Comparison of ENCODE assay signal across 14 mouse cellular contexts in the genomic region with DNA sequence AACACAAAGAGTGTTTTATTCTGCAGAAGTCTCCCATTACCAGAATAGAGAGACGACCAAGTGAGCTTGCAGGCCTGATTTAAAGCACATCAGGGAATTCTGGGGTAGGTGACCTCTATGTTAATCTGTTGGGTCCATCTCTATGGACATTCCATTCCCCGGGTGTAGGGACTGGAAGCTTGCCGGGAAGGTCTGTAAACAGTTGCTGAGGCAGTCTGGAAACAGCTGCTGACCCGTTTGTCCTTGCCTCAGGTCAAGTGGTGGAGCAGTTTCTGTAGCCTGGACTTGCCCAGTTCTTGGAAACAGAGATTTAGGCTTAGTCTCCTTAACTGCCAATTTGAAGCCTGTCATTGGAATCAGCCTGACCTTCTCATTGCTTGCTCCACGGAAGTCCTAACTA. TPM values are rescaled to one million over a fixed set of nuclear protein-coding genes. Genes with fewer than 3 reads are reported as not detected.
DNase-seq lines count a peak whose midpoint lies in the region; ATAC-seq lines count a peak whose summit lies in the region.
"Had no signal": no experiment of that assay in that cellular context is flagged by ENCODE, and none has a peak within 500 bp of the region (broad histone marks: within the 10 kb centered on the region; RNA-seq: fewer than 3 reads in every experiment).

No protein-coding gene starts in this region.

- peaks cover 10% of the 10 kb centered on the region for H3K36me3 ChIP-seq in kidney, embryonic 15.5 days
- peaks cover 10% of the 10 kb centered on the region for H3K36me3 ChIP-seq in forebrain, embryonic 16.5 days (ENCODE audit: control insufficient read depth, insufficient read depth)
- H3K36me3 ChIP-seq in hindbrain, embryonic 16.5 days (ENCODE audit: control insufficient read depth, insufficient read depth, low read length), result peaks cover 4% of the 10 kb centered on the region; the same call in 1 of the 2 replicates

- H3K9ac ChIP-seq in kidney, embryonic 15.5 days, result no peak overlapping the region
- H3K9ac ChIP-seq in forebrain, embryonic 16.5 days (replicated peaks; ENCODE audit: low read depth, low read length), result no peak overlapping the region
- H3K9ac ChIP-seq in hindbrain, embryonic 16.5 days (ENCODE audit: low read depth, low read length), result no peak overlapping the region

- no peaks in the 10 kb centered on the region for H3K9me3 ChIP-seq in kidney, embryonic 15.5 days (replicated peaks)
- H3K9me3 ChIP-seq in forebrain, embryonic 16.5 days (ENCODE audit: control insufficient read depth, low read length), result no peaks in the 10 kb centered on the region
- H3K9me3 ChIP-seq in hindbrain, embryonic 16.5 days (ENCODE audit: control insufficient read depth, low read length), result no peaks in the 10 kb centered on the region

- H3K27me3 ChIP-seq in kidney, embryonic 15.5 days, result no peaks in the 10 kb centered on the region
- H3K27me3 ChIP-seq in forebrain, embryonic 16.5 days (replicated peaks; ENCODE audit: control insufficient read depth, insufficient read depth, low read length), result no peaks in the 10 kb centered on the region
- H3K27me3 ChIP-seq in hindbrain, embryonic 16.5 days (replicated peaks; ENCODE audit: control insufficient read depth, insufficient read depth, low read length), result no peaks in the 10 kb centered on the region

- intact Hi-C loops in heart, postnatal 10 days (cut with DNase I), result no loop called here

- WGBS in kidney, embryonic 15.5 days, result 17% methylated on average over 5 of the region's 5 CpGs
- 33% methylated on average over 5 of the region's 5 CpGs for WGBS in forebrain, embryonic 16.5 days
- WGBS in hindbrain, embryonic 16.5 days, result 30% methylated on average over 5 of the region's 5 CpGs

- 0 out of 2 replicates have a peak, but pooled peaks cover 3% of the 10 kb centered on the region for H3K4me1 ChIP-seq in kidney, embryonic 15.5 days
- peaks cover 16% of the 10 kb centered on the region for H3K4me1 ChIP-seq in forebrain, embryonic 16.5 days (replicated peaks; ENCODE audit: control insufficient read depth, insufficient read depth, low read length)
- peaks cover 2% of the 10 kb centered on the region for H3K4me1 ChIP-seq in hindbrain, embryonic 16.5 days (ENCODE audit: control insufficient read depth, insufficient read depth, low read depth, low read length)

- DNase-seq in kidney, adult 18-20 months, result peak; percentile 47
- peak; percentile 82 for DNase-seq in ES-CJ7 (ENCODE audit: low read depth, low spot score)
- peak; percentile 43 to 51 for DNase-seq in heart, postnatal 10 days
- peak; percentile 33 for DNase-seq in lung, postnatal 25 days (ENCODE audit: low spot score)
- DNase-seq: liver had no signal

- H3K4me2 ChIP-seq in kidney, embryonic 15.5 days, result no peak overlapping the region
- H3K4me2 ChIP-seq in forebrain, embryonic 16.5 days (ENCODE audit: low read length), result no peak overlapping the region
- no peak overlapping the region for H3K4me2 ChIP-seq in hindbrain, embryonic 16.5 days (ENCODE audit: low read length)

- no peak overlapping the region for H3K4me3 ChIP-seq in kidney, embryonic 15.5 days (replicated peaks)
- no peak overlapping the region for H3K4me3 ChIP-seq in forebrain, embryonic 16.5 days (replicated peaks; ENCODE audit: low read length)
- H3K4me3 ChIP-seq in hindbrain, embryonic 16.5 days (ENCODE audit: low read length), result no peak overlapping the region

- no peak overlapping the region for H3K27ac ChIP-seq in kidney, embryonic 15.5 days
- H3K27ac ChIP-seq in forebrain, embryonic 16.5 days (ENCODE audit: low read length), result no peak overlapping the region
- H3K27ac ChIP-seq in hindbrain, embryonic 16.5 days (ENCODE audit: low read depth, low read length), result no peak overlapping the region

- no peak for ATAC-seq in kidney, embryonic 15.5 days (replicated peaks; ENCODE audit: low FRiP score)
- no peak for ATAC-seq in forebrain, embryonic 16.5 days
- ATAC-seq in megakaryocyte, adult 5-6 weeks (ENCODE audit: poor library complexity, severe bottlenecking), result no peak
- ATAC-seq in hindbrain, embryonic 16.5 days, result no peak

RNA-seq across cellular contexts. Expression of gene Olfr90, which starts 8.2 kb away (rescaled TPM):
- 0.05 TPM in 1 of 2 replicates, not detected in the other for polyA plus RNA-seq in kidney, embryonic 15.5 days (2015; fragmentation: Nextera tagmentation; extraction: Ambion mirVana)
- total RNA-seq in heart, postnatal 10 days (2021), result not detected
- not detected in 2 replicates for polyA plus RNA-seq in forebrain, embryonic 16.5 days (2015; fragmentation: Nextera tagmentation; extraction: Ambion mirVana)
- total RNA-seq in megakaryocyte, adult 5-6 weeks (2015), result not detected in 2 replicates
- not detected in 2 replicates for total RNA-seq in megakaryocyte, adult 5-6 weeks (2017)
- polyA plus RNA-seq in hindbrain, embryonic 16.5 days (2015; fragmentation: Nextera tagmentation; extraction: Ambion mirVana), result 0.09 TPM in 1 of 2 replicates, not detected in the other
- total RNA-seq: adrenal gland, adult 18-20 months; layer of hippocampus, adult 8-10 months; midbrain, postnatal 0 days had no signal
- polyA plus RNA-seq: heart, embryonic 14.5 days; midbrain, postnatal 0 days; stomach, embryonic 16.5 days had no signal

RNA-seq across cellular contexts. Expression of gene Olfr91, which starts 18.0 kb away (rescaled TPM):
- polyA plus RNA-seq in kidney, embryonic 15.5 days (2015; fragmentation: Nextera tagmentation; extraction: Ambion mirVana), result not detected in 2 replicates
- total RNA-seq in heart, postnatal 10 days (2021), result not detected
- polyA plus RNA-seq in forebrain, embryonic 16.5 days (2015; fragmentation: Nextera tagmentation; extraction: Ambion mirVana), result not detected in 2 replicates
- total RNA-seq in megakaryocyte, adult 5-6 weeks (2015), result not detected in 2 replicates
- not detected in 2 replicates for total RNA-seq in megakaryocyte, adult 5-6 weeks (2017)
- polyA plus RNA-seq in hindbrain, embryonic 16.5 days (2015; fragmentation: Nextera tagmentation; extraction: Ambion mirVana), result not detected in 2 replicates
- total RNA-seq: adrenal gland, adult 18-20 months; layer of hippocampus, adult 8-10 months; midbrain, postnatal 0 days had no signal
- polyA plus RNA-seq: heart, embryonic 14.5 days; midbrain, postnatal 0 days; stomach, embryonic 16.5 days had no signal

RNA-seq across cellular contexts. Expression of gene Gabbr1, which starts 34.4 kb away (rescaled TPM):
- polyA plus RNA-seq in kidney, embryonic 15.5 days (2015; fragmentation: Nextera tagmentation; extraction: Ambion mirVana), result 6.0 and 8.3 TPM in 2 replicates
- total RNA-seq in heart, postnatal 10 days (2021), result 10 to 100 TPM; 14.0 to 17.2 TPM
- polyA plus RNA-seq in forebrain, embryonic 16.5 days (2015; fragmentation: Nextera tagmentation; extraction: Ambion mirVana), result 46.0 and 58.6 TPM in 2 replicates
- total RNA-seq in megakaryocyte, adult 5-6 weeks (2015), result 12.4 and 14.2 TPM in 2 replicates
- total RNA-seq in megakaryocyte, adult 5-6 weeks (2017), result 5.7 and 10.5 TPM in 2 replicates
- polyA plus RNA-seq in hindbrain, embryonic 16.5 days (2015; fragmentation: Nextera tagmentation; extraction: Ambion mirVana), result 82.9 and 85.5 TPM in 2 replicates

RNA-seq across cellular contexts. Expression of gene Olfr92, which starts 39.8 kb away (rescaled TPM):
- polyA plus RNA-seq in kidney, embryonic 15.5 days (2015; fragmentation: Nextera tagmentation; extraction: Ambion mirVana), result not detected in 2 replicates
- not detected for total RNA-seq in heart, postnatal 10 days (2021)
- polyA plus RNA-seq in forebrain, embryonic 16.5 days (2015; fragmentation: Nextera tagmentation; extraction: Ambion mirVana), result not detected in 2 replicates
- not detected in 2 replicates for total RNA-seq in megakaryocyte, adult 5-6 weeks (2015)
- not detected in 2 replicates for total RNA-seq in megakaryocyte, adult 5-6 weeks (2017)
- not detected in 2 replicates for polyA plus RNA-seq in hindbrain, embryonic 16.5 days (2015; fragmentation: Nextera tagmentation; extraction: Ambion mirVana)
- total RNA-seq: adrenal gland, adult 18-20 months; layer of hippocampus, adult 8-10 months; midbrain, postnatal 0 days had no signal
- polyA plus RNA-seq: heart, embryonic 14.5 days; midbrain, postnatal 0 days; stomach, embryonic 16.5 days had no signal

RNA-seq across cellular contexts. Expression of gene Mog, which starts 56.9 kb away (rescaled TPM):
- polyA plus RNA-seq in kidney, embryonic 15.5 days (2015; fragmentation: Nextera tagmentation; extraction: Ambion mirVana), result 0.09 TPM in 1 of 2 replicates, not detected in the other
- total RNA-seq in heart, postnatal 10 days (2021), result not detected
- polyA plus RNA-seq in forebrain, embryonic 16.5 days (2015; fragmentation: Nextera tagmentation; extraction: Ambion mirVana), result 1.9 and 2.9 TPM in 2 replicates
- total RNA-seq in megakaryocyte, adult 5-6 weeks (2015), result not detected in 2 replicates
- not detected in 2 replicates for total RNA-seq in megakaryocyte, adult 5-6 weeks (2017)
- 1.6 and 1.9 TPM in 2 replicates for polyA plus RNA-seq in hindbrain, embryonic 16.5 days (2015; fragmentation: Nextera tagmentation; extraction: Ambion mirVana)
- total RNA-seq: adrenal gland, adult 18-20 months; midbrain, postnatal 0 days had no signal
- polyA plus RNA-seq: heart, embryonic 14.5 days; stomach, embryonic 16.5 days had no signal
